ENCODE assay signal across 8 mouse cellular contexts in genomic region chrX:102070591-102071471, GRCm38 (mm10). TPM values are rescaled to one million over a fixed set of nuclear protein-coding genes. Genes with fewer than 3 reads are reported as not detected.
A peak's percentile ranks its signal among the peaks of the same experiment; 100 is the strongest.
DNase-seq lines count a peak whose midpoint lies in the region; ATAC-seq and TF ChIP-seq lines count a peak whose summit lies in the region.

TSS of gene Rtl5 (minus strand) at chrX:102071304.

- H3K4me3 ChIP-seq in embryonic facial prominence, embryonic 11.5 days (ENCODE audit: low read depth, low read length), result peak within 1 kb of the TSS; percentile 44
- H3K4me3 ChIP-seq in limb, embryonic 14.5 days (replicated peaks; ENCODE audit: low read length), result peak within 1 kb of the TSS; percentile 51
- peak within 1 kb of the TSS; percentile 59 for H3K4me3 ChIP-seq in midbrain, embryonic 15.5 days

- peak; percentile 70 for DNase-seq in layer of hippocampus, adult 11-12 months (ENCODE audit: low spot score)
- DNase-seq in layer of hippocampus, adult 9-10 months (ENCODE audit: low spot score), result no peak
- peak; percentile 88 for DNase-seq in embryonic facial prominence, embryonic 11.5 days (ENCODE audit: low spot score)
- DNase-seq in heart, adult 8-10 months (ENCODE audit: low spot score), result peak; percentile 54
- DNase-seq in kidney, adult 8-10 months, result peak; percentile 58 to 62
- peak; percentile 80 for DNase-seq in limb, embryonic 14.5 days (ENCODE audit: low spot score)
- DNase-seq in splenic B cell, adult 2 months (ENCODE audit: low read depth, low spot score), result peak; percentile 52

- no peaks in the 10 kb centered on the region for H3K9me3 ChIP-seq in embryonic facial prominence, embryonic 11.5 days (replicated peaks; ENCODE audit: control insufficient read depth, low read length)
- H3K9me3 ChIP-seq in limb, embryonic 14.5 days (ENCODE audit: control insufficient read depth, low read length), result no peaks in the 10 kb centered on the region
- H3K9me3 ChIP-seq in midbrain, embryonic 15.5 days, result no peaks in the 10 kb centered on the region

- peak; percentile 84 for ATAC-seq in embryonic facial prominence, embryonic 11.5 days (replicated peaks; ENCODE audit: insufficient number of reproducible peaks, low FRiP score, low TSS enrichment, low read depth)
- ATAC-seq in limb, embryonic 14.5 days (ENCODE audit: low FRiP score, low read depth), result peak; percentile 91
- peak; percentile 96 for ATAC-seq in midbrain, embryonic 15.5 days (replicated peaks)

- no peaks in the 10 kb centered on the region for H3K27me3 ChIP-seq in embryonic facial prominence, embryonic 11.5 days (ENCODE audit: control insufficient read depth, insufficient read depth, low read length)
- H3K27me3 ChIP-seq in limb, embryonic 14.5 days (ENCODE audit: control insufficient read depth, insufficient read depth, low read length), result no peaks in the 10 kb centered on the region; the same call in 1 of the 2 replicates
- H3K27me3 ChIP-seq in midbrain, embryonic 15.5 days (replicated peaks), result no peaks in the 10 kb centered on the region
- H3K27me3 ChIP-seq in splenic B cell, adult 2 months (ENCODE audit: control insufficient read depth, insufficient read depth, low read length, poor library complexity, severe bottlenecking), result no peaks in the 10 kb centered on the region

- 17% methylated on average over 60 of the region's 61 CpGs for WGBS in embryonic facial prominence, embryonic 11.5 days
- WGBS in limb, embryonic 14.5 days, result 27% methylated on average over 56 of the region's 61 CpGs
- 28% methylated on average over 61 of the region's 61 CpGs for WGBS in midbrain, embryonic 15.5 days

- H3K36me3 ChIP-seq in embryonic facial prominence, embryonic 11.5 days (replicated peaks; ENCODE audit: control insufficient read depth, insufficient read depth, low read depth, low read length), result no peaks in the 10 kb centered on the region
- no peaks in the 10 kb centered on the region for H3K36me3 ChIP-seq in limb, embryonic 14.5 days (ENCODE audit: control insufficient read depth, insufficient read depth, low read length)
- H3K36me3 ChIP-seq in midbrain, embryonic 15.5 days (replicated peaks), result no peaks in the 10 kb centered on the region
- no peaks in the 10 kb centered on the region for H3K36me3 ChIP-seq in splenic B cell, adult 2 months (ENCODE audit: control insufficient read depth, insufficient read depth, low read length, poor library complexity, severe bottlenecking)

- H3K4me2 ChIP-seq in embryonic facial prominence, embryonic 11.5 days (ENCODE audit: low read depth, low read length), result peak within 1 kb of the TSS; percentile 67
- H3K4me2 ChIP-seq in limb, embryonic 14.5 days (replicated peaks; ENCODE audit: low read depth, low read length, severe bottlenecking), result peak within 1 kb of the TSS; percentile 59
- H3K4me2 ChIP-seq in midbrain, embryonic 15.5 days, result peak within 1 kb of the TSS; percentile 58

- peak within 1 kb of the TSS; percentile 62 for H3K9ac ChIP-seq in embryonic facial prominence, embryonic 11.5 days (replicated peaks; ENCODE audit: low read length)
- H3K9ac ChIP-seq in limb, embryonic 14.5 days (ENCODE audit: low read depth, low read length, severe bottlenecking), result peak within 1 kb of the TSS; percentile 54
- H3K9ac ChIP-seq in midbrain, embryonic 15.5 days, result peak within 1 kb of the TSS; percentile 65

- peak within 1 kb of the TSS; percentile 44; the same call in 1 of the 2 replicates for H3K27ac ChIP-seq in embryonic facial prominence, embryonic 11.5 days (replicated peaks; ENCODE audit: low read depth, low read length)
- peak within 1 kb of the TSS; percentile 71 for H3K27ac ChIP-seq in limb, embryonic 14.5 days (replicated peaks; ENCODE audit: low read depth, low read length)
- H3K27ac ChIP-seq in midbrain, embryonic 15.5 days, result peak within 1 kb of the TSS; percentile 89

- TF ChIP-seq POLR2A in limb, embryonic 14.5 days (IDR thresholded peaks at IDR 0.05; ENCODE audit: borderline replicate concordance, extremely low read depth, insufficient read depth, insufficient read length), result no peak

- H3K4me1 ChIP-seq in embryonic facial prominence, embryonic 11.5 days (ENCODE audit: control insufficient read depth, insufficient read depth, low read length), result no peaks in the 10 kb centered on the region
- peaks cover 4% of the 10 kb centered on the region; the same call in 1 of the 2 replicates for H3K4me1 ChIP-seq in limb, embryonic 14.5 days (ENCODE audit: control insufficient read depth, insufficient read depth, low read length)
- H3K4me1 ChIP-seq in midbrain, embryonic 15.5 days, result peaks cover 39% of the 10 kb centered on the region

RNA-seq across cellular contexts. Expression of gene Rtl5, which starts in this region (rescaled TPM):
- 2.2 TPM in 2 replicates for polyA plus RNA-seq in embryonic facial prominence, embryonic 11.5 days (2014; fragmentation: Nextera tagmentation; extraction: Ambion mirVana)
- total RNA-seq in heart, adult 8-10 months (2022), result 1 to 10 TPM; 1.1 to 1.9 (median 1.3) TPM
- polyA plus RNA-seq in limb, embryonic 14.5 days (2012; rRNA removed), result 24.8 and 28.8 TPM in 2 replicates
- 1.1 and 1.6 TPM in 2 replicates for polyA plus RNA-seq in limb, embryonic 14.5 days (2014; fragmentation: Nextera tagmentation; extraction: Ambion mirVana)
- 9.4 and 11.6 TPM in 2 replicates for polyA plus RNA-seq in midbrain, embryonic 15.5 days (2015; fragmentation: Nextera tagmentation; extraction: Ambion mirVana)
